Mouse (Mus musculus) midbrain, embryonic 10.5 days (tissue): ENCODE data around the gene Gm28042. TPM values are rescaled to one million over a fixed set of nuclear protein-coding genes. Genes with fewer than 3 reads are reported as not detected.

Experiments
- DNase-seq: peaks from one replicate; pipeline ENCODE4 v3.0.0-alpha.2; 2017; ENCODE audit warnings: low spot score
- H3K27ac ChIP-seq: fragments of 300-500 bp; sonication (generic); replicated peaks from 2 replicates; pipeline ENCODE4 v1.5.1; 2016; ENCODE audit warnings: mild to moderate bottlenecking
- H3K27me3 ChIP-seq: fragments of 300-500 bp; sonication (generic); 2 replicates; pipeline ENCODE4 v1.6.1; 2016; ENCODE audit warnings: low read depth, mild to moderate bottlenecking; ENCODE audit not compliant: poor library complexity, severe bottlenecking
- H3K36me3 ChIP-seq: fragments of 300-500 bp; sonication (generic); 2 replicates; pipeline ENCODE4 v1.6.1; 2016; ENCODE audit warnings: mild to moderate bottlenecking, moderate library complexity
- H3K4me1 ChIP-seq: fragments of 300-500 bp; sonication (generic); 2 replicates; pipeline ENCODE4 v1.6.1; 2016
- H3K4me3 ChIP-seq: fragments of 300-500 bp; sonication (generic); 2 replicates; pipeline ENCODE4 v1.5.1; 2016; ENCODE audit warnings: mild to moderate bottlenecking, moderate library complexity
- H3K9me3 ChIP-seq: fragments of 300-500 bp; sonication (generic); replicated peaks from 2 replicates; pipeline ENCODE4 v1.6.1; 2016; ENCODE audit warnings: mild to moderate bottlenecking
- WGBS: fragments of 180-500 bp; shearing (Covaris S2); methylation state at CpG from one replicate; pipeline ENCODE4 v1.1.7; 2016; 5-methylcytosine and 5-hydroxymethylcytosine counted together
- polyA plus RNA-seq: library from polyadenylated mRNA; unstranded; fragments of >200 nt; fragmentation: Nextera tagmentation; extraction: Ambion mirVana; gene quantifications from 2 replicates; pipeline ENCODE4 v1.2.1, GENCODE M21; 2016

Gm28042 gene
- polyA plus RNA-seq, 1 experiment from 2014 or later = 5.2 TPM

DNA sequence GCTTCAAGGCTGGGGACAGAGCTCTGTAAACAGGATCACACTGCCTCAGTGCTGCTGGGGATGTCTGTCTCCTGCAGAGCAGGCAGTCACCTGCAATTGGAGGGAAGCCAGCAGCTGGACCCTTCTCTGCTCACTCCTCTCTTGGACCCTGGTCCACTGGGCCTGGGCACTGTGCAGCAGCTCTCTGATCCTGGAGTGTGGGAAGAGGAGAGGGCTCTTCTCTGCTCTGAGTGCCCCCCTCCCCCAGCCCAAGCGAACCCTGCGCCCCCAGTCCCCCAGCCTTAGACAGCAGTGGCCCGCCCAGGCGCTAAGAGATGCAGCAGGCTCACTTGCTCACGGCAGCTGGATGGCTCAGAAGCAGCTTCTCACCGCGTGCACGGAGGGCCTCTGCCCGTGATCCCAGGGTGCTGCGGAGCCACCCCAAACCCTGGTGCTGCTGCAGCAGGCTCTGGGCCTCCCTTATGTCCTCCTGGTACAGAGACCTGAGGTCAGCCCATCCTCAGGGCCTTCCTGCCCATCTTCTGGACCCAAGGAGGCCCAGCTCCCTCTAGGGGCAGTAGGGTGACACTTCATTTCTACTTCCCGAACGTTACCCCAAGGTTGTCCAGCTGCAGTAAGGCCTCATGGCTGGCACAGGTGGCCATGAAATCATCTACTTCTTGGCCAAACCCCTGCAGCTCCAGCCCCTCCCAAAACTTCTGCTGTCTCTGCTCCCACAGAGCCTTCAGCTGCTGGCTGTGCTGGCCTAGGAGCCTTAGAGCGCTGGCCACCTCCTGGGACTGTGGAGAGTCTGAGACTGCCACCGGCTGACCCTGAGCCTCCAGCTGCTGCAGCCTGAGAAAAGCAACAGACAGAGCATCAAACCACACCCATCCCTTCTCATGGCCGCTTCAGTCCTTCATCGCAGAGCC is 41.5 kb downstream of the Gm28042 start:
- peak overlapping the region; percentile 74 for H3K27ac ChIP-seq
- 38% methylated on average over 16 of the region's 16 CpGs for WGBS

DNA sequence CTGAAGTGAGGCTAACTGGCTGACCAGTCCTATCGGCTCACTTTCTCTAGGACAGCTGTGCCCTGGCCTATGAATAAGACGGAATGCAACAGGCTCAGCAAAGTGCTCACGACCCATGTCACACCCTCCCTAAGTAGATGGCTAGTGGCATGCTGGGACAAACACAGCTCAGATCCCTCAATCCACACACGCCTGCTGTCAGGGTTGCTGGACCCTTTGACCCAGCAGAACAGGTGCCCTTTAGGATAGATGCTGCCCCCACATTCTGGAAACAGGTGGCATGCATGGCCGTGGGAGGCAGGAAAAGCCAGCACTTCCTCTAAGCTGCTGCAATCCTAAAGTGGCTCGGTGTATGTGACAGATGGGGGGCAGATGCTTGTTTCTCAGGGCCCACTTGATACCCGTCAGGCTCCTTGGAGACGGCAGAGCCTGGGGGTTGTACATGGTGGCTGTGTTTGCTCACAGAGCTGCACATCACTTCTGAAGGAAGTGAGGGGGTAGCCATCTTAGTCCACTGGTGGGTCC is 42.2 kb downstream of the Gm28042 start:
- Histone ChIP-seq H3K9me3 (no peaks in the 10 kb centered on the region), H3K36me3 (no peaks in the 10 kb centered on the region), H3K27me3 (peaks cover 18% of the 10 kb centered on the region), H3K27ac (0 out of 2 replicates have a peak overlapping the region, but pooled peaks have one; percentile 74), H3K4me3 (no peak overlapping the region), H3K4me1 (peaks cover 21% of the 10 kb centered on the region)
- no peak for DNase-seq
- WGBS = 76% methylated on average over 8 of the region's 8 CpGs

More for the DNA sequence above, 41.5 kb downstream of the Gm28042 start:
- Histone ChIP-seq H3K9me3 (no peaks in the 10 kb centered on the region), H3K4me1 (peaks cover 21% of the 10 kb centered on the region), H3K36me3 (no peaks in the 10 kb centered on the region), H3K4me3 (no peak overlapping the region; the same call in 1 of the 2 replicates), H3K27me3 (peaks cover 11% of the 10 kb centered on the region; the same call in 1 of the 2 replicates)
- DNase-seq = peak; percentile 53

DNA sequence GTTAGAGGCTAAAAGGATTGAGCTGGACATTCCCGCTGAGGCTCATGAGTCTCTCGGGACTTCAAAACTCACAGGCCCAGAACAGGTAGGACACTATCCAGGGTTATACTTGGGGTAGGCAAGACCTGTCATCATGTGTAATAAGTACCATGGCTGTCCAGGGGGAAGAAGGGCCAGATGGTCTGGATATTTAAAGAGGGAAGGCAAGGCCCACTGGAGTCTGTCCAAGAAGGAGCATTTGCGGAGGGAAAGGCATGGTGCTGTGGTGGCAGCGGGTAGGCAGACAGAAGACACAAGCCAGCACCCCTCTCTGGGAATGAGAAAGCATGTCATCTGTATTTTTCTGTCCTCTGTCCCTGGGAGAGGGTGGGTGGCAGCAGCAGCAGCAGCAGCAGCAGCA is 46.8 kb downstream of the Gm28042 start:
- DNase-seq = no peak
- peaks cover 20% of the 10 kb centered on the region for H3K4me1 ChIP-seq
- H3K9me3 ChIP-seq = no peaks in the 10 kb centered on the region
- peaks cover 58% of the 10 kb centered on the region for H3K27me3 ChIP-seq
- H3K27ac ChIP-seq = no peak overlapping the region
- 87% methylated on average over 4 of the region's 4 CpGs for WGBS
- H3K4me3 ChIP-seq = no peak overlapping the region
- no peaks in the 10 kb centered on the region for H3K36me3 ChIP-seq

DNA sequence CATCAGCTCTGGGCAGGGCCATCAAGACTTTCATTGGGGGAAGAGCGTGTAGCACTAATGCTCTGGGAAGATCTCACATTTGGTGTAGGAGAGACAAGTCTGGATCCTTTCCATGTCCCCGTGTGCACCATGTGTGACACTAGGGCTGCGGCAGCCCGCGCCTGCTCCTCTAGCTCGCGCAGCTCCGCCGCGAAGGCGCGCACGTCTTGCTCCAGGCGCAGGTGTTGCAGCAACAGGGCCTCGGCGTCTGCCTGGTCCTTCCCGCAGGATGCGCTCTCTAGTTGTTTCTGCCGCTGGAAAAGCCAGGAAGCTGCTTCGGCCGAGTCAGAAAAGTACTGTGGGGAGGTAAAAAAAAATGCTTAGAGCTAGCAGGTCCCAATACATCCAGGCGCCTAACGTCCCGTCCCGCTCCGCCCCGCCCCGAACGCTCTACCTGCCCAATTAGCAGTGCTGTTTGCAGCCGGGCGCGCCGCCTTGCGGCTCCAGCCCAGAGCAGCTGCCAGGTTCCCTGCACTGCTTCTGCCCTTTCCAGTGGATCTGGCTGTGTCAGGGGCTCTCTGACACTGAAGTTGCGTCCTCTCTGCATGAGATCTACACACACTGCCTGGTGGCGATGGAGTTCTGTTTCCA is 48.9 kb downstream of the Gm28042 start:
- Histone ChIP-seq H3K4me3 (peak overlapping the region; percentile 52), H3K27me3 (peaks cover 51% of the 10 kb centered on the region)
- WGBS = 2% methylated on average over 36 of the region's 36 CpGs

DNA sequence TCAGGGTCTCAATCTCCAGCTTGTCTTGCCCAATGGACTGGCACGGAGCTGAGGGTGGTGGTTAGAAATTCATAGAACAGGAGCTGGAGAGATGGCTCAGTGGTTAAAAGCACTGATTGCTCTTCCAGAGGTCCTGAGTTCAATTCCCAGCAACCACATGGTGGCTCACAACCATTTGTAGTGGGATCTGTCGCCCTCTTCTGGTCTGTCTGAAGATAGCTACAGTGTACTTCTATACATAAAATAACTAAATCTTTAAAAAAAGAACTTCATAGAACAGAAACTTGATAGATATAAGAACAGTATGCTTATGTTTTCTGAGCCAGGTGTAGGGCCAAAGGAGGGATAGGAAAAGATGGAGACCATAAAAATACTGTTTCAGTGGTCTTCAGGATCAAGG is 55.1 kb downstream of the Gm28042 start:
- Histone ChIP-seq H3K27me3 (peaks cover 11% of the 10 kb centered on the region), H3K9me3 (no peaks in the 10 kb centered on the region), H3K36me3 (no peaks in the 10 kb centered on the region), H3K27ac (no peak overlapping the region), H3K4me1 (0 out of 2 replicates have a peak, but pooled peaks cover under 1% of the 10 kb centered on the region), H3K4me3 (no peak overlapping the region)
- no peak for DNase-seq
- WGBS = 63% methylated on average over 2 of the region's 2 CpGs

More for the DNA sequence above, 48.9 kb downstream of the Gm28042 start:
- DNase-seq = peak; percentile 57
- Histone ChIP-seq H3K27ac (no peak overlapping the region), H3K36me3 (no peaks in the 10 kb centered on the region), H3K9me3 (no peaks in the 10 kb centered on the region), H3K4me1 (peaks cover 13% of the 10 kb centered on the region)

DNA sequence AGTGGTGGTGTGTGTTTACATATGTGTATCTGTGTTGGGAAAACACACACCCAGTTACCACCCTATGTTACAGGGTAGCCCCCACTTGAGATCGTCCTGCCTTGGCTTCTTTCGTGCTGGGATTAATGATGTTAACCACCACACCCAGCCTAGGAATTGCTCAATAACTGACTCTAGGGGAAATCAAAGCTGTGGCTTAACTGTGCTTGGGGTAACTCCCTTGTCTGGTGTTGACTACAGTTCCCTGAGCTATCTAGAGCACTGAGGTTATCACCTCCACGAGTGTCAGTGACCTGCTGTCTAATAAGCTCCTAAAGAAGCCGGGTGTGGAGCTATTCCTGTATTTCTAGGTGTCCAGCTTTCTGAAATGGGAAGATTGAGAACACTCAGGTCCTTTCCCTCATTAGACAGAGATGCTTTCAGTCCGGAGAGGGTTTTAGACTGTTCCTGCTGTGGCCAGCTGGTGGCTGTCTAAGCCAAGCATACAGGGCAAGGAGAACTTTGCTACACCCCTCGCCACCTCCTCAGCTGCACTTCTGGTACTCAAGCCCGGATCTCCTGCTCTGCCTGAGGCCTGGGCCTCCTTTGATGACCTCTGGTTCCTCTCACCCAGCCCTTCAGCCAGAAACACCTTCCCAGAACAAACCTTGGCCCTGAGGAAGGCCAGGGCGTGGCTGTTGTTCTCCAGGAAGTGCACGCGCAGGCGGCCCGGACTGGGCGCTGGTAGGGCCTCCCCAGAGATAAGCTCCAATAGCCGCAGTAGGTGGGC is 57.5 kb downstream of the Gm28042 start:
- no peak overlapping the region for H3K4me3 ChIP-seq
- H3K9me3 ChIP-seq = no peaks in the 10 kb centered on the region
- H3K4me1 ChIP-seq = no peaks in the 10 kb centered on the region
- H3K36me3 ChIP-seq = no peaks in the 10 kb centered on the region
- no peak overlapping the region for H3K27ac ChIP-seq
- WGBS = 85% methylated on average over 14 of the region's 14 CpGs
- no peak for DNase-seq
- H3K27me3 ChIP-seq = no peaks in the 10 kb centered on the region

DNA sequence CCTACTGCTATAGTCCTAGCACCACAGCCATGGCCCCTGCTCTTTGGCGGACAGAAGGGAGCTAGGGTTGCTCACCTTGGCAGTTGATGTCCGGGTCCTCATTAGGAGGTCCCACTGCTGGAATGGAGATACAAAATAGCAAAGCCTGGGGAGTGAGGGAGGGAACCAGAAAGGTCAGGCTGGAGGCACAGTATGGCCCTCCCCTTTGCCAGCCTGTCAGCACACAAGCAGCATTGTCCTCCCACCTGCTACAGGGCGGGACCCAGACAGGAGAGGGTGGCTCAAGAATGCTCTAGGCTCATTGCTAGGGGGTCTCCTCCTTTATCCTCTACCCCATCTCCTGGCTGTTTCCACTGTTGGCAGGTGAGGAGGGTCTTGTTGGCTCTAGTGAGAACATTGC is 58.7 kb downstream of the Gm28042 start:
- H3K4me1 ChIP-seq = no peaks in the 10 kb centered on the region
- no peaks in the 10 kb centered on the region for H3K27me3 ChIP-seq
- no peak for DNase-seq
- H3K36me3 ChIP-seq = peaks cover 2% of the 10 kb centered on the region; the same call in 1 of the 2 replicates
- no peak overlapping the region for H3K27ac ChIP-seq
- no peak overlapping the region for H3K4me3 ChIP-seq
- 85% methylated on average over 3 of the region's 3 CpGs for WGBS
- no peaks in the 10 kb centered on the region for H3K9me3 ChIP-seq

DNA sequence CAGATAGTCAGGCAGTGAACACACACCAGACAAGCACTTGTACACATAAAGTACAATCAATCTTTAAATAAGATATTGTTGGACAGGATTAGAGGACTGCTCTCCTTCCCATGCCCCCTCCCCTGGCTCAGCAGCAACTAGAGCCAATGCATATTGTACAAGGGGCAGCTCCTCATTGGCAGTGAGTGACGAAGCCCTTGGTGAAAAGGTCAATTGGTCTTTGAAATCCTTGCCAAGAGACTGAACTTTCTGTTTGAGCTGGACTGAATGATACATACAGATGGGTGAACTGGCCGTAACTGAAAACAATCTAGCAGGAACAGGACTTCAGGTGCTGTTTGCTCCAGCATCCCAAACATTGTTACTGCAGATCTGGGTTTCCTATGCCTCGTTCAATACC is 60.1 kb downstream of the Gm28042 start:
- Histone ChIP-seq H3K27ac (no peak overlapping the region), H3K27me3 (no peaks in the 10 kb centered on the region), H3K4me1 (no peaks in the 10 kb centered on the region), H3K36me3 (peaks cover 5% of the 10 kb centered on the region; the same call in 1 of the 2 replicates), H3K4me3 (no peak overlapping the region), H3K9me3 (no peaks in the 10 kb centered on the region)
- DNase-seq = no peak
- 87% methylated on average over 3 of the region's 3 CpGs for WGBS

DNA sequence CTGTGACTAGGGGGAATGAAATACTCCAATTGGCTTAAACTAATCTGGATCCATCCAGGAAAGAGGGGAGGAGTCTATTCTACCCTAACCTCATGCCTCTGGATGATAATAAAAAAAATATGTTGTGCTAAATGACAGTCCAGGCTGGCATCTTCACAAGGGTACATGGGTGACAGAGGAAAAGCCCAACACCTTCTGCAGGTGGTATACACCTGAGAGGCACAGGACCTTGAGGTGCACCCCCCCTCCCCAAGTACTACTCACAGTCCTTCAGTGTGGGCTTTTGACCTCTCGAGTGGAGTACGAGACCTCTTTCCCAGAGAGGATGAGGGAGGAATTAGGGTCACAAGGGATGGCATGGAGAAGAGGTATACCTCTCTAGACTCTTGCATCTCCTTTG is 60.6 kb downstream of the Gm28042 start:
- Histone ChIP-seq H3K27ac (no peak overlapping the region), H3K9me3 (no peaks in the 10 kb centered on the region), H3K4me3 (no peak overlapping the region), H3K4me1 (no peaks in the 10 kb centered on the region), H3K36me3 (peaks cover 5% of the 10 kb centered on the region; the same call in 1 of the 2 replicates), H3K27me3 (no peaks in the 10 kb centered on the region)
- 80% methylated on average over 2 of the region's 2 CpGs for WGBS
- DNase-seq = no peak

DNA sequence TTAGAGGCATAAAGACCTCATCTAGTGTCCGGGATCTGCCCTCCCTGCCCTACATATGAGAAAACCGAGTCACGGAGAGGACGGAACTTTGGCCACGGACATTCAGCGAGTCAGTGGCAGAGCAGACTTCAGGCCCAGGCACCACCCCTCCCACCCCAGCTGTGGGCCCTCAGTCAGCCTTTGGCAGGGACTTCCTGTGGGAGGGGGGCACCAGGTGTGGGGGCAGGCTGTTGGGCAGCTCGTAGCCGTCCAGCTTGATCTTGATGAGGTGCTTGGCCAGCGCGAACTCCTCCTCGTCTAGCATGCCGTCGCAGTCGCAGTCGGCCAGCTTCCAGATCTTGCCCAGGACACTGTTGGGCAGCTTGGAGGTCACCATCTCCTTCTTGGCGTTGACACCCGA is 63.7 kb downstream of the Gm28042 start:
- Histone ChIP-seq H3K4me1 (no peaks in the 10 kb centered on the region), H3K4me3 (no peak overlapping the region), H3K27ac (no peak overlapping the region), H3K9me3 (no peaks in the 10 kb centered on the region), H3K27me3 (no peaks in the 10 kb centered on the region), H3K36me3 (peaks cover 5% of the 10 kb centered on the region; the same call in 1 of the 2 replicates)
- DNase-seq = no peak
- 95% methylated on average over 17 of the region's 17 CpGs for WGBS
